Mouse (Mus musculus): Measurements from ENCODE around the gene Kcnk1.

Kcnk1 gene

DNA sequence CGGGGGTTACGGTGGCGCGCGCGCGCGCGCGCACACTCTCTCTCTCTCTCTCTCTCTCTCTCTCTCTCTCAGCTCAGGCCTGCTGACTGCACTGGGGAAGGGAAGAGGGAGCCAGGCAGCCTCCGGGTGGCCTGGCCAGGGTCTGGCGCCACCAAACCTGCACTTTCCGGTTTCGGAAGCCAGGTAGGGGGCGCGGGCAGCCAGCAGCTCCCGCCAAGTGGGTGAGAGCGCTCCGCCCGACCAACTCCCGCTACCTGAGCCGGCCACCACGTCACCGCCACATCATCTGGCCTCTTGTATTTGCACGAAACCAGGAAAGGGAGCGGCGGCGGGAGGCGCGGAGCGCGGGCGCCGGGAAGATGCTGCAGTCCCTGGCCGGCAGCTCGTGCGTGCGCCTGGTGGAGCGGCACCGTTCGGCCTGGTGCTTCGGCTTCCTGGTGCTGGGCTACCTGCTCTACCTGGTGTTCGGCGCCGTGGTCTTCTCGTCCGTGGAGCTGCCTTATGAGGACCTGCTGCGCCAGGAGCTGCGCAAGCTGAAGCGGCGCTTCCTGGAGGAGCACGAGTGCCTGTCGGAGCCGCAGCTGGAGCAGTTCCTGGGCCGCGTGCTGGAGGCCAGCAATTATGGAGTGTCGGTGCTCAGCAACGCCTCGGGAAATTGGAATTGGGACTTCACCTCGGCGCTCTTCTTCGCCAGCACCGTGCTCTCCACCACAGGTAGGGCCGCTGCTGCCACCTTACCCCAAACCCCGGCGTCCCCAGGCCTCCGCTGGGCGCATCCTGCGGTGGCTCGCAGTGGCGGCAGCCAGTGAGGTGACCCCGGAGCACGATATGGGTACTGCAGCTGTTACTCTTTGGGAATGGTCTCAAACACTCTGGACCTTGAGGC is at the start of gene Kcnk1:
Gene Kcnk1 (plus strand): TSS at position 70 of the 886 bp plus-strand sequence.
- DNase-seq: peak; percentile 17

DNA sequence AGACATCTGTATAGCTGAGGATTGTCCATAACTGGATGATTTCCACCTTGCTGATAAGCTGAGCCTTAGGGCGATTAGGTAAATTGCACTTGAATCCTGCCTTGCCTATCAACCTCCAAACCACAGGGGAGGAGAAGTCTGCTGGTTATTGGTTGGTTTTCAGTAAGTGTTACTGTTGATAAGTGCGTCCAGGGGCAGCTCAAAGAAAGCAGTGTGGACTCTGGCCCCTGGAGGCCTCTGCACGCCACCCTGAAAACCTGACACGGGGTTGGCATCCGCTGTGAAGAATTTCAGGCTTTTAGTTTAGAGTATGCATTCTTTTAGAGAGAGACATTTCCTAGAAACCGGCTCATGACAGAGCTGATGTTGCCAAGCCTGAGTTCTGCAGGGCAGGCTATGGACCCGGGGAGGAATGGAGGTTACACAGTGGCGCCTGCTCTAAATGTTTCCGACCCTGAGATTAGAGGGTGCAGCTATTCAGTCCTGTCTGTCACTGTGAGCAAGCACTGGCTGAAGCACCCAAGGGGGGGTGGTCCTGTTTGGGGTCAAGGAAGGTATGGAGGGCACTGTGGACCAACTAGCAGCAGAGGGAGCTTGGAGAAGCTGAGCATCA is 46.2 kb upstream of the Kcnk1 start:
- DNase-seq: no peak

DNA sequence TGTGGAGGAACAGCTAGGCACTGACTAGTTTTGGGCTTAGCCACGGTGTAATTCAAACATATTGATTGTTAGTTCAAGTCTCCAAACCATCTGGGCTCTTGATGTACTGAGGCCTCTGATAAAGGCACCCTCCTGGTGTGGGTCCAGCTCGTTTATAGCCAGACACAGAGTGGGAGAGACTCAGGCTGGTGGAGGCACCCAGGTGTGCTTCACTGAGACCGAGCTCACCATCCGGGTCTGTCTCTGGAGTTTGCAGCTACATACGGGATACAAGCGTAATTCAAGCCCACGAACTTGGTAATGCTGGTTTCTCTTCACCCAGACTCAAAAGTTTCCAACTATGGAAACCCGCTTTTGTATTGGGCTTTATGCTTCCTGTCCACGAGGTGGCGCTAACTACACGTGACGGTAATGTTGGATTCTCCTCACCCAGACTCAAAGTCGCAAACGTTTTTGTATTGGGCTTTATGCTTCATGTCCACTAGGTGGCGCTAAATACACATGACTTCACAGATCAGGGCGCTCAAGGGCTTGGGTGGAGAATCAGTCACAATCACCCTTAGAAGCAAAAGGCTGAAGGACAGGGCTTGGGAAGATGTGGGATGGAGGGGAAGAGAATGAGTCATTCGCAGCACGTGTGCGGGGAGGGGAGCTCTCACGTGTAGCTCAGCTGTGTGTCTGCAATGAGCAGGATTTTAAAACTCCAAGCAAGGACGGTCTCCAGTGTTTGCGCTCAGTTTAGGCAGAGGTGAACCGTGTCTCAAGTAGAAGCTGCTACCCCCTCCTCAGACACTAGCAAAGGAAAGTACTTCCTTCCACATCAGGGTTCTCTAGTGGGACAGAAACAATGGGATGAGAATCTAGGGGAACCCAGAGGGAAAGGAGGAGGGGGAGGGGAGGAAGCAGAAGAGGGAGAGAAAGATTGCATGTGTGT is 44.7 kb upstream of the Kcnk1 start:
- peak; percentile 84 for DNase-seq

DNA sequence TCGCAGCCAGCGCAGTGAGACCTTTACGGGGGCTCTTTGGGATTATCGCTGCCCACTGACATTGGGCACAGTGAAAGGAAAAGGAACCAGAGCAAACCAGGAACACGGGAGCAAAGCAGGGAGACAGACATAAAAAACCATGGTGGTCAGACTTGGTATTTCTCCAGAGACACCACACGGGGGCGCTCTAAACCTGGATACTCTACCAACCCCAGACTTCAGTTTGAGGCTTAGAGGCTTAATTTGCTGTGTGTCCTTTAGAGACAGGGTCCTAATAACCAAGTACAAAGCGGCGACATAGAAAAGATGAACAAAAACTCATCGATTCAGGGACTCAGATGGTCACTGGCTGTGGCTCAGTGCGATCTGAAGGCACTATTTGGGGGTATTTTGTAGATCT is 39.3 kb upstream of the Kcnk1 start:
- peak; percentile 50 for DNase-seq

DNA sequence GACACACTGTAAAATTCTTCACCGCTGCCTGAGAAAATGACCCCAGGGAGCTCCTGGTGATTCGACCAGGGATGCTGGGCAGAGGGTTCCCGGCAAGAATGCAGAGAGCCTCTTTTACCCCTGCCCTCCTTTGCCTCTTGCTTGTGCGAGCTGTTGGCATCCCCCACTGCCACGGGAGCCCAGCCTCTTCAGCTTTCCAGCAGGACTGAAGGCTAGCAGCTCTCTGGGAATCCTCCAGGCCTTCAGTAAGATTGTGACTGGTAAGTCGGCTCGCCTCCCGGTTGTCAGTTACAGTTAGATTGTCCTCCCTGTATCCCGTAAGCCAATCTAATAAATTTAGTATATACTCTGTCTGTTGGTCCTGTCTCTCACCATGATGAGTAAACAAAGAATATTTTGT is 38.2 kb upstream of the Kcnk1 start:
- no peak for DNase-seq

DNA sequence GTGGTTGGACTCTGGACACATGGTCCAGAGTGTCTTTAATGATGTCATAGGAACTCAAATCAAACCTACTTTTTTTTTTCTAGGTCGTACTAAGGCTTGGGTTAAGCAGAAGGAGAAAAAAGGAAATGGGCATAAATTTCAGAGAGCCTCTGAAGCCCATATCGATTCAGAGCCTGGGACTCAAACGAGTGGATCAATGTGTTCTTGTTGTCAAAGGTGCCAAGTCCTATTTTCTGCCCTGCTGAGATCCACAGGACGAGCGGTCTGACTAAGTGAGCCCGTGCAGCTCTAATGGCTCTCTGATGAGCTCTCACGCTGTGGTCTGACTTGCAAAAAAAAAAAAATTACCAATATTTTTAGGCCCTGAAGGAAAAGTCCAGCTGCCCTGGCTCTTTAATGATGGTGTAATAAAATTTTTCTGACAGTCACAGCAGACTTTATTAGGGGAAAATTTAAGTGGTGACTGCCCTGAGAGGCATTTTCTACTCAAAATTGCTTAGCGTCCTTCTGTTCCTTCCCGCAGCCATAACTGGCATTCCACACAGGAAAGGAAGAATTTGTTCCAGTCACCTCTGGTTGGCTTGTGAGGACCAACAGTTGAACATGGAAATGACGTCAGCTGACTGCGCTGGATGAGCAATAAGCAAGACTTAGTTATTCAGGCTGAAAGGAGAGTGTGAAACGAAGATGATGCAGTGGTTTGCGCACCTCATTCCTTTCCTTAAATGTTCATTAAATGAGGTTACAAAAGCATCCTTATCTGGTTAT is 37.6 kb upstream of the Kcnk1 start:
- DNase-seq: no peak

DNA sequence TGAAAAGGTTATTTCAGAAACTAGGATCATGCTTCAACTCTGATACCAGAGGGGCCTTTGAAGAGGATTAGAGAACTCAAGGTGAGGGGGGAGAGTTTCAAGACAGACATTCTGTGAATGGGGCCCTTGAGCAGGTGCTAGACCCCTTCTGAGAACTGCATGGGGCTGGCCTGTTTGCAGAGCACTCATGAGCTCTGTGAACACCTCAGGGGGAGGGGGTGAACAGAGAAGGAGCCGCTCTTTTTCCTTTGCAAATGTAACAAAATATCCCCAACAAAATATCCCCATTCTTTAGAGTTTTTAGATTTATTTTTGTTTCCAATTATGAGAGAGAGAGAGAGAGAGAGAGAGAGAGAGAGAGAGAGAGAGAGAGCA is 37.0 kb upstream of the Kcnk1 start:
- DNase-seq: no peak

DNA sequence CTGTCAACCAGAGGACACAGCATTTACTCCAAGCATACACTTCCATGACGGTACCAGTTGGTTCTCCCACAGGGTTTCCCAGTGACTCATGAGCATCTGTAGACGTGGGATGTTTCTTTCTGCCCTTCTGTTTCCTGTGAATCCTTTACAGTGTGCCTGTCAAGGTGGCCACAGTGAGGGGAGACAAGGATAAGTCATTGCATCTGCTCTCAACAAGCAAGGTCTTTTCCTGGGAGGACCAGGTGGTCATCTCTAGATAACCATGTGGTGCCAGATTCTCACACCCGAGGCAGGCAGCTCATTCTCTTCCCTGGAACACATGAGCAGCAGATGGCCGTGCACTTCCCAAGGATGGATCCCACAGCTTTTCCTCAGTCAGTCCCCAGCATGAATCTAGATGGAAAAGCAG is 35.6 kb upstream of the Kcnk1 start:
- DNase-seq: no peak

DNA sequence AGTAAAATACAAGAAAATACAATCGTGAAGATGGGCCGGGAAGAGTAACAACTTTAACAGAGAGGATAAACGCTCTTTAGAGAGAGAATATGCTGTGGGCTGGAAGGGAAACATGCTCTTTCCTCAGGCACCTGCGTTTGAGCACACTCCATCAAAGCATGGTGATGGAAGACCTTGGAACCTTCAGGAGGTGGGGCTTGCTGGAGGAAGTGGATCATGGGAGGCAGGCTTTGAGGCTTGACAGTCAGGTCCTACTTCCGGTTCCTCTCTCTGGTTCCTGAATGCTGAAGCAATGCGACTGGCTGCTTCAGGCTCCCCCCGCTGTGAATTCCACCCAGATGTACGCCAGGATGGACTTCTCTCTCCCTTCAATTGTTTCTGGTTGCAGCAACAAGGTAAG is 34.9 kb upstream of the Kcnk1 start:
- DNase-seq: no peak

DNA sequence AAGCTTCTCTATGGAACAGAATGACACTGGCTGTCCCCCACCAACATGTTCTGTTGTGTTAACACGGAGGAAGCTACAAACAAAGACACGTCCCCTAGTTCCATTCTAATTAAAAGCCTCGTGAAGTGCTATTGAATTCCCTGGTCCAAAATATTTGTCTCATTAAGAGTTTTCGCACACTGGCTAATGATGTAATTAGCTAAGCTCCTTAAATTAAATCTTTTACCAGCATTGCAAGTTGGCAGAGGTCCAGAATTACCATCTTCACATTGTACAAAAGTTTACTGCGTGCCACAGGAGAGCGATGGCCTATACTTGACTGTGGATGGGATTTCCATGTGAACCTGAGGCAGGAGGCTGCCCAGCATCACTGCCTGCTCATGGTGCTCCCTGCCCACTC is 33.2 kb upstream of the Kcnk1 start:
- no peak for DNase-seq

DNA sequence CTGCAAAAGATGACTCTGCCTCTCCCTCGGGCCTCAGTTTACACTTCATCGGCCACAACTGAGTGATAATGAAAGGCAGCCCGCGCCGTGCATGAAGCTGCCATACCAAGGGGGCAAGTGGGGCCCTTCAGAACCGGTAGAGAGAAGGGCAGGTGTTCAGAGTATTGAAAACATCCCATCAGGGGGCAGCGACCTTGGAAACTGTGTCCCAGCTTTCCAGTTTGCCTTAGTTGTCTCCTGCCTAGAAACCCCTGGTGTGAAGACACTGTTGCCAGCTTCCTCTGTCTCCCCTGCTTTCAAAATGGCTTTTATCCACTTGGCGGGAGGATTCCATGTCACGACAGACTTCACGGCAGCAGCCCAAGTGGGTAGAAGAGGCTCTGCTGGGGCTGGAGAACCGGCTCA is 31.2 kb upstream of the Kcnk1 start:
- no peak for DNase-seq

DNA sequence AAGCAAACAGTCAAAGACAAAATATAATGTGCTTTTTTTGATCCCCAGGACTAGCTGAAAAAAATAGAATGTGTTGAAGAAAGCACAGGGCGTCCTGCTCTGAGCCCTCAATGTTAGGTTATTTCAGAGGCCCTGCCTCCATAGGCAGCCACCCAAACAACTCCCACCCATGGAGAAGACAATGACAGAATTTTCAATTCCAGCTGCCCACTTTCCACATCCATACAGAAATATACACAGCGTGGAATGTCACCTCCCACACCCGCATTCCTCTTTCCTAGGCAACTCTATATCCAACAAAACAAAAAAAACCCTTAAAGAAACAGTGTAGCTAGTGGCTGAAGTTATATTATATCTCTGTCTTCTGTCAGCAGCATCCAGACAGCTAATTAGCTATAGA is 23.6 kb upstream of the Kcnk1 start:
- no peak for DNase-seq

DNA sequence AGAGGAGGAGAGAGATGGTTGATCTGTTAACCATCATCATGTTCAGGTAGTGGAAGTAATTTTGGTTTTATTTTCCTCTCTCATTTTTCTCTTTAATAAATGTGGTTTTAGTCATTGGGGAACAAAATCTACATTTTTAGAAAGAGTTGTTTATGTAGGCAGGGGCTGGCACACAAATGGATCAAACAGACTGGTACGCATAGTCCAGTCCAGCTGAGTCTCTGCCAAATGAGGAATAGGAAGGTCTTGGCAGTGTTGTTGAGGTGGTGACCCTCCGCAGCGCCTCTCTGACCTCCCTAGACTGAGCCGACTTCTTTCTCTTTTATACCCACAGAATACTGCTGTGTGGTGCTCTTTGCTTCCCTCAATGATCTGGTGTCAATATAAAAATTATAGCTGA is 19.0 kb upstream of the Kcnk1 start:
- no peak for DNase-seq

DNA sequence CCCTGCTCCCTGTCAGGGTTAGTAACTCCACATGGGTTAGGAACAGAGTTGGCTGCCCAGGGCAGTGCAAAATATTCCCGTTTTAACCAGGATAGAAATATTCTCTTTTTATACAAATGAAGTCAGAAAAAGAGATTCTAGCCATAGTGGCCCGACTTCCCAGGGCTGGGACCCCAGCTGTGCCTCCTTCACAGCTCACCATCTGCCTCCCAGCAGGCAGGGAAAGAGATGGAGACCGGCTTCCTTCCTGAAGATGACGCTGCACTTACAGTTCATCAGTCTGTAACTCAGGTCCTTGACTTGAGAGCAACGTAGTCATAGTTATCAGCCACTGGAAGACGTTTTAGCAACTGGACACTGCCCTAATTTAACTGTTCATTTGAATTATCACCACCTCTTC is 14.1 kb upstream of the Kcnk1 start:
- DNase-seq: no peak

DNA sequence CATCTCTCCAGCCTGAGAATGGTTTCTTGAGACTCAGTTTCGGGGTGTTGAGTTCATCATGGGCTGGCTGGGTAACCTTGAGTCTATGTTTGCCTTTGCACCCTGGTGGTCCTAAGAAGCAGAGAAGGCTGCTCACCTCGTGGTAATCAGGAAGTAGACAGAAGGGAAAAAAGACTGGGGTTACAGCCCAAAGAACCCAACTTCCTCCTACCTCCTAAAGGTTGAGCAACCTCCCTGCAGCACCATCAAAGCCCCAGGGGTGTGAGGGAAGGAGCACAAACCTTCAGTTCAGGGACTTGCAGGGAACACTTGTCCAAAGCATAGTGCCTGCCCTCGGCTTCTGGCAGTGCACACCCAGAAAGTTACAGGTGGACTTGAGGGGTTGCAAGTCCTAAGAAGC is 11.5 kb upstream of the Kcnk1 start:
- no peak for DNase-seq

DNA sequence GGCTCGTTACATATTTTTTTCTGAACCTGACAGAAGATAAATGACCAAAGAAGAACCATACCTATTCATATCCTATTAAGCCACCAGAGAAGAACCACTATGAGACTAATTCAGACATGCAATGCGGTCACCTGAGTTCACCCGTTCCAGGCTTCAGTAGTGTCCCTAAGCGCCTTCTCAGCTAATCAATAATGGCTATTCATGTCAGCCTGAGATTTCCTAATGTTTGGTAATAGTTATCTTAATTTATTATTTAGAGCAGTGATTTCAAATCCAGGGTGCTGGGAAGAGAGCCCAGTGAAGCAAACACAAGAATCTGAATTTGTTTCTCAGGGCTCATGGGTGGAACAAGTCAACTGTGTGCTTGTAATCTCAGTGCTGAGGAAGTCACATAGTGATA is 10.8 kb upstream of the Kcnk1 start:
- DNase-seq: no peak

DNA sequence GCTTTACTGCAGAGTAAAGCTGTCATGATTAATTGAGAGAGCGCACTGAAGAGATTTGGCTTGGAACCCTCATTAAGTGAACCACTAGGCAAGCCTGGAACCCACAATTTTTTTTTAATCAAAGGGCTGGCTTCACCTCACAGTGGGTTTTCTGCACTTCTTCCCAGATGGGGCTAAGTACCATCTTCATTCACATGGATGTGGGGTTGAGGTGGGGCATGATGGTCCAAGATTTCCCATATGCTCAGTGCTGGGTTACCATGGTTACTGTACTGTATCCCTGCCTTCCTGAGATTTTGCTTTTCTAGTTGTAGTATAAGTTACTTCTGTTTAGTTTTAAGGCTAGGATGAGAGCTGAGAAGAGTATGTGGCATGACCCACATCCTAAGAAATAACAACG is 9.6 kb upstream of the Kcnk1 start:
- DNase-seq: no peak

DNA sequence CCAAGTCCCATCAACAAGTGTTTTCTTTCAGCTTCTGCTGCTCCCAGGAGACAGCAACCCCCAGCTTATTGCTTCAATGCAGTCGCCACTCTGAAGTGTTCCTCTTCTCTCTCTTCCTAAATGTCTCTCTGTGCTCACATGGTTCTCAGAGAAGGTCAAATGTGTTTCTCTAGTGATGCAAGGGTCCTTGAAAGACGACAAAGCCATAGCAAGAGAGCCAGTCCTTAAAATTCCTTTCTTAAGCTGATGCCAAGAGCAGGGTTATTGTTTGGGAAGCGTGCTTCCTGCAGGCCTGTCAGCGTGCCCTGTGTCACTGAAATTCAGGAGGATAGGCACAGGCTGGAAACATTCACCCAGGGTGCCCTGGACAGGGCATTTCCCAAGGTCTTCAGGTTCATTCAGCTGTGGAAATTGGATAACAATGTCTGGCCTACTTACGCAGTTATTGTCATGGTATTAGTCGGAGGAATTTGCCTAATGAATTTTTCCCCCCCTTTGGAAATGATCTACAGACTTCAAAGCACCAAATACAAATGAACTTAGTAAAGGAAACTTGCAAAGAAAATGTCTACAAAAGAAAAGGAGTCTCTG is 7.9 kb upstream of the Kcnk1 start:
- DNase-seq: no peak

DNA sequence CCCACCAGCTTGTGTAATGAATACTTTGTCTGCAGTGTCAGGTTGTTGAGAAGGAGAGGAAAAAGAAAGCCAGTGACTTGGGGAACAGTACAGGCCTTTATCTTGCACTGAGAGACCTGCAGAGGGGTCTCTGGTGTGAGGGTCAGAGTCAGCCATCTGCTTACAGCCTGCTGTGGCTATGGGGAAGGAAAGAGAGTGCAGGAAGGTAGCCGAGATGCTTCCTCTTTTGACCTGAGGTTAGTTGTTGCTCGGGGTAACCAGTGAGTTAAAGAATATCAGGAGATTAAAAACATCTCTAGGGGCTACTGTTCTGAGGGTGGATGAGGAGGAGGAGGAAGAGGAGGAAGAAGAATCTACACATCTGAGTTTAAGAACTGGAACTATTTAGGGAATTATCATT is 7.0 kb upstream of the Kcnk1 start:
- DNase-seq: no peak

DNA sequence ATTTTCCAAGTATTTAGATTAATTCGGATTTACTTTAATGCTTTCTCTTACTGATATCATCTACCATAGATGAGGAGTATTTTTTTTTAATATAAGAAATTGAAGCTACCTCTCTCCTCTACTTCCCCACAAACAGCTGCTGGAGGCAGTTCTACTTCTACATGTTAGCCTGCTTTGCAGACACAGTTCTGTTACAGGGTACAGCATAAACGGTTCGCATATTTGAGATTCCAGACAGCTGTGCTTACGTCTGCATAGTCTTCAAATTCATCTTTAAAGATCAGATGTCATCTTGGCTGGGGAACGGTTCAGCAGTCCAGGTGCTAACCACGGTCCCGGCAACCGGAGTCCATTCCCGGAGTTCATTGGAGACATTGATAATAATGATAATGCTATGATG is 1.3 kb upstream of the Kcnk1 start:
- DNase-seq: no peak

DNA sequence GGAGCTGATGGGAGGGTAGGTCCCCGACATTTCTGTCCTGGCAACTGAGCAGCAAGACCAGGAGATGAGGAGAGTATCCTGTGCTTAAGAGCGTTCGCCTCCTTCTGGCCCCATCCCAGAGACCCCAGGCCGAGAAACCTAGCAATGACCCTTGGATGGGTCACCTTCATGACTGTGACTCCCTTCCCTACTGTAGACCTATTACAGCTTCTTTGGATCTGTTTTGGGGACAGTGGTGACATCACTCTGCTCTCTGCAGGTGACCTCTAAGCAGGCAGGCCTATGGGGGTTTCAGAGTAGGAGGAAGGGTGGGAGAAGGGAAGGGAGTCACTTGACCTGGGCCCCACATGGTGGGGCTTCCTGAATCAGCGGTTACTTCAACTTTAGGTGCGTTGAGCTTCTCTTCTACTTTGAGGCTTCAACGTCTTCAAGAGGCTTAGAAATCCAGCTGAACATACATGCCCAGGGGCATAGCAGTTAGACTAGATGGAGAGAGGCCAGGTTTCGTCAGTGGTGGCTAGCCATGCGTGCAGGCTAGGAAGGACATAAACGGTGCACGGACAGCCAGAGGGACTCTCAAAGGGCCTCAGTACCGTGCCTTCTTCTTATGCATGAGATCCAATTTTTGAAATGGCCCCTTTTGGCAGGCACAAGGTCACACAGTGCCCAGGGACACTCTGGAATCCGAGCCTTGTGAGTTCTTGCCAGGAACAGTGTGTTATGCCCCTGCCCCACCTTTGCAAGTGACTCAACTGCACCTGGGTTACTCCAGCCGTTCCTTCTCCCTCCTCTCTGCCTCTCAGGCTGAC is 1.3 kb downstream of the Kcnk1 start:
- no peak for DNase-seq

DNA sequence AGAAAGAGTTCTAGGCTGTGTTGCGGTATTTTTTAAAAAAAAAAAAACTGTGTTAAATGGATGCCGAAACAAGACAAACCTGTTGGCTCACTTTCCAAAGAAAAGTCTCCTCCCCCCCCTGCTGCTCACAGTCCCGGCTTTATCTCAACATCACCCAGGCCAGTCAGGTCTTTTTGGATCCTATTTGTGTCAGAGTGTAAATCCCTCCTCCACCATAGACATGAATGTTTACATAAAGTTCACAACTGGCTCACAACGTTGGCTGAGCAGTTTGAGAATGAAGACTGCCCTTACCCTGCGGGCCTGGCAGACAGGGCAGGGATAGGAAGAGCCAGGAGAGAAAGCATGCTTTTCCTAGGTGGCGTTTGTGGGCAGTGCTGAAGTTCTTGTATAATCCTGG is 2.0 kb downstream of the Kcnk1 start:
- DNase-seq: no peak

All from thymus, postnatal 4 days (tissue).